Mouse (Mus musculus) cerebellum, adult 11 months (tissue): ENCODE results near the gene Bcdin3d.
A peak's percentile ranks its signal among the peaks of the same experiment; 100 is the strongest.
"Not testable (repeated sequence)": the region's sequence is repeated elsewhere in the genome, so short reads cannot be mapped to it uniquely, and the experiment has no call there.

Experiments used
- DNase-seq: peaks from one replicate; pipeline ENCODE4 v3.0.0; 2022

Gene Bcdin3d

DNA sequence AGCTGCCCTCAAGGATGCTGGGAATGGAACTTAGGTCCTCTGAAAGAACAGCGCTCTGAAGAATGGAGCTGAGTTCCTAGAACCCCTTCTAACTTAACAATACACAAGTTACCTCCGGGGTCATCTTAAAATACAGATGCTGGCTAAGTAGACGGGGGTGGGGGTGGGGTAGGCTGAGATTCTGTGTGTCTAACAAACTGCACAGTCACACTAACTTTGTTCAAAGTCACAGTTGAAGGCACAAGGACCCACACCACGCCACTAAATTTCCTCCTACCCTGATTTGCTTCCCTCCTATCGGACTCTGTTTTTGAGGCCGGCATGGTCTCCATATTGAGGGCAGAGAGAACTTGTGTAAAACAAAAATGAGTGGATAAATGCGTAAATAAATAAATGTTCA, 1.6 kb downstream of the Bcdin3d start:
- DNase-seq: no peak

DNA sequence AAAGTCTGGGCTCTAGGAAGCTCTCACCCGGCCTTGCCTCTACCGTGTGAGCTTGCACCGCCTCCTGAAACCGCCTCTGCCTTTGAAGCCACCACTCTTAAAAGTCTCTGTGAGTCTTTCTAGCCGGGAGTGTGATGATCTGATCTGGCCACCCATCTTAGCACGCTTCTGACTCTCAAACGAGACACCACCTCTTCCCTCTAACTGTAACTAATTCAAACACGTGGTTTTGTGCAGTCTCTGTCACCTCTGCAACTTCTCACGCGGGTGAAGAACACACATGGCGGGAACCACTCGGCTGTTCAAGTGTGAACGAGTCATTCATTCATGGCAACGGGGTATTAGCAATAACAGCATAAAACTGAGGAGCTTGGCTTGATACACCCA, 2.9 kb downstream of the Bcdin3d start:
- no peak for DNase-seq

DNA sequence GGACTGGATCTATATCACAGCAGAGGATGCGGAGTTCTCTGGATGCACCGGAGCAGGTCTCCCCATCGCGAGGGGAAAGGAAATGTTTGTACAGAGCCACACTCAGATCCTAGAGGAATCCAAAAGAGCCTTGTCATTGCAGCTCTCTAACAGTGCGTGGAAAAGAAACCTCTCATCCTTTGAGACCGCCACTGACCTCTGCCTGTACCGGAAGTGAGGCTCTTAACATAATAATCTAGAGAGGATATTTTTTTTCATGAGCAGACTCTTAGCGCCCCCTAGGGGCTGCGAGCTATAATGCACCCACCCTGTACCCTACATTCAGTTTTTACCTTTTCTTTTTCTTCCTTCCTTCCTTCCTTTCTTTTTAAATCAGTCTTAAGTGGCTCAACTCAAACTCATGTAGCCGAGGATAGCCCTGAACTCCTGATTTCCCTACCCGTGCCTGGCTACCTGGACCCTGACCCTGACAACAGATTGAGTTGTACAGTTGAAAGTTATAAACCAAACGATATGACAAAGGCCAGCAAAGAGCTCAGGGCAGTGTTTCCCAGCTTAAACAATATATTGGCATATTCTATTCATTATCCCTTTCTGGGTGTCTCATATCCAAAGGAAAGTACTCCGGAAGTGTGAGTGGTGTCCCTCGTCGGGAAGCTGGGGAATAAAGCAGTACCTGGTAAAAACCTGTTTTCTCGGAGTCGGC, 3.4 kb downstream of the Bcdin3d start:
- DNase-seq: peak; percentile 72

DNA sequence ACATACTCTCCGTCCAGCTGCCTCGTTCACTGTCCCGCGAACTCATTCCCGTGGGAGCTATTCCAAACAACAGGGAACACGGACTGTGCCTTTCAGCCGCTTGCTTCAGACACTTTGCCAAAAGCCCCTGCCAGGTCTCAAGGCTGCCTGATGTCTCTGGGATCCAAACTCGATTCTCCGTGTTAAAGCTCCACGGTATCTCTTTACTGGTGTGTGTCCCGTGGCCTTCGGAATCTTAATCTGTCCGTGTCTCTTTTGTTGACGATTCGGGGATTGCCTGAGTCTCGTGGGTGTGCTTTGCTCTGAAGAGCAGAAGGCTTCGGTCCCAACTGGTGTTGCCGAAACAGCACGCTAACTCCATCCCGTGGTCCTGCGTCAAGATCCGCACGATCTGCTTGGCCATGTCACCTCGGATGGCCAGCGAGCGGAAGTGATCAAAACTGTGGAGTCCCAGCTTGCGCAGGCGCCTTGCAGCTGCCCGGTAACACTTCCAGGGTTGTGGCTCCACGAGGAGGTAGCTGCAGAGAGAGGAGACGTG, 4.2 kb downstream of the Bcdin3d start:
- peak; percentile 70 for DNase-seq

DNA sequence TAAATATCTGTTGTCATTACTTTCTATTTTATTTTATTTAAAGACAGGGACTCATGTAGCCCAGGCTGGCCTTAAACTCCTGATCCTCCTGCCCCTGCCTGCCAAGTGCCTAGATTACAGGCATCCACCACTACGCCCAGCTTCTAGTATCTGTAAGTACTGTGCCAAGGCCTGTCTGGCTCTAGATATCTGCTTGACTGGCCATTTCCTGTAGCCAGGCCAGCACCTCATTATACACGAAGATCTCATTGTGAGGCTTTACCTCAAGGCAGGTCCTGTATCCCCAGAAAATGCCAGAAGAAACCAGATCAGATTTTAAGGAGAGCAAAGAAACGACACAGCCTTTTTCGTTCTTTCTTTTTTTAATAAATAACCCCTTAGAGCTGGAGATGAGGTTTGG, 4.8 kb downstream of the Bcdin3d start:
- no peak for DNase-seq

DNA sequence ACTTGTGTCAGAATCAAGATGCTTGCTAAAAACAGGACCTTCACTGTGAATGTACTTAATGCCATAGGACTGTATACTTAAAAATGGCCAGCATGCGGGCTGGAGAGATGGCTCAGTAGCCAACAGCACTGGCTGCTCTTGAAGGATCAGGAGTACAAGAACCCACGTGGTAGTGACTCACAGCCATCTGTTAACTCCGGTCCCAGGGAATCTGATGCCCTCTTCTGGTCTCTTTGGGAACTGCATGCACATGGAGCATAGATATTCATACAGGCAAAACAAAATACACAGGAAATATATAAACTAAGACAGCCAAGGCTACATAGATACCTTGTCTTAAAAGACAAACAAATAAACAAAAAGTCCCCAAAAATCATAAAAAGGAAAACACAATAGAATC, 5.5 kb downstream of the Bcdin3d start:
- DNase-seq: peak; percentile 70

DNA sequence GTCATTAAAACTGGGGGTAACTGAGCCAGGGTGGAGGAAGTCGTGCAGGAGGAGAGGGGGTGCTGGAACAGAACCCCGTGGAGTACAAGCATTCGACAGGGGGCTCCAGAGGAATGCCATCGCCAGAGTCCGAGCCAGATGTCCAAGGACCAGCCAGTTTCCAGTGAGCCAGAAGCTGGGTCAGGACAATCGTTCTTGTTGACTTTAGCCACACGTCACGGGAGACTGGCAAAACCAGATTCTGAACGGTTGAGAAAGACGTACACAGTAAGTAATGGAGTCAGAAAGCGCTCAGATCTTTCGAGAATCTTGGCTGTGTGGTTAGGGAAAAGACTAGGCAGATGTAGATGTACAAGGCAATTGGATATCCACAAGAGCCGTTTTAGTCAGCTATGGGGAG, 11.3 kb downstream of the Bcdin3d start:
- no peak for DNase-seq

DNA sequence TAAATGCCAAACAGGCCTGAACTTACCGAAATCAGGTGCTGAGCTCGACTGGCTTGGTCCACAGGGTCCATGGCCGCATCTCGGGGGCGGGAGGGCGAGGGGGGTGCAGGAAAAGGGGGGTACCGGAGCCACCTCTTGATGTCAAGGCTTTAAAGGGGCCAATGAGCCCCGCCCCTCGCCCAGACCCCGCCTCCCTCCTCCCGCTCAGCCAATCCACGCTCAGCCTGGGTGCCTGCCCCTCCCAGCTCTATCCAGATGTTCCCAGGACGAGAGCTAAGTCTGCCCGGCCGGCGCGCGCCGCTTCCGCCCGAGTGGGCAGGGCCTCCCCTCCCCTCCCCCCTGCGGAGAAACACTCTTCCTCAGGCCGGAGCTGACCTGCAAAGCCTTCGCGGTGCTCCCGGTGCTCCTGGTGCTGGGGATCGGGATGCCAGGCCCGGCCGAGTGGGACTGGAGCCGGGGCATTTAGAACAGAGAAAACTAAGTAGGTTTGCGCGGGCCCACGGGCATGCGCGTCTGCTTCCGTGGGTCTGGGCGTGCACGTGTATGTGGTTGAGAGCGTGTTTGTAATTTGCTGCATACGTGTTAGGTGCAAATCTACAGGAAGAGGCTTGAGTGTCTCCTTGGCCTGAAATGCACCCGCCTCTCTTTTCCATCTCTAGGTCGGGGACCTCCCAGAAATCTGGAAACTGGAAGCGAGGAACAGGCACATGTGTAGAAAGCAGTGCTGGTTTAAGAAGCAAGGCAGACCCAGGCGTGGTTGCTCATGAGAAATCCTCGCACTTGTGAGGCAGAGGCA, 16.7 kb downstream of the Bcdin3d start, which contains the start of gene Nckap5l:
TSS of gene Nckap5l (minus strand) at position 143 of the 796 bp plus-strand sequence.
- DNase-seq: peak; percentile 81

DNA sequence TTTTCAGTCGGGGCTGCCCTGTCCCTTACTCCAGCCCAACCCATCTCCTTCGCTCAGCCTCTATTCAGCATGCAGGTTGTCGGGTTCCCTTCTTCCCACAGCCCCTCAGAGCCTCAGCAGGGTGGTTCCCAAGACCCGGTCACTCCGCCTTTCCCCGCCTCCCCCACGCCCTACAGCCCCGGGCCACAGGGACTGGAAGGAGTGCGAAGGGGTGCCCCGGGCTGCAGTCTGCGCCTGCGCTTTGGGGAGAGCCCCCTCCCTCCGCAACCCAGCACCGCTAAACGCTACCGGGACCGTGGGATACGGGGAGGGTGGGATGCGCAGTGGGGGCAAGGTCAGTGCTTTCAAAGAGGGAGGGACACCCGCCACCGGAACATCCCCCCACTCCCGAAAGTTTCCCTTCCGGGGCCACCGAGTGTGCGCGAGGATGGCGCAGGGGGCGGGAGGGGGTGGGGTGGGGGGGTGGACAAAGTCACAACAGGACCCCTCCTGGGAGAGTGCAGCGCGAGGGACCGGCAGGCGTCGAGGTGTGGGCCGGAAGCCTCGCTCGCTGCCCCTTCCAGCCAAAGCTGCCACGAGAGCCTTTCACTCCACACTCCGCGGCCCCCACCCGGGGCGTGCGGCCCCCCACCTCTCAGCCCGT, 17.4 kb downstream of the Bcdin3d start:
- peak; percentile 52 for DNase-seq

DNA sequence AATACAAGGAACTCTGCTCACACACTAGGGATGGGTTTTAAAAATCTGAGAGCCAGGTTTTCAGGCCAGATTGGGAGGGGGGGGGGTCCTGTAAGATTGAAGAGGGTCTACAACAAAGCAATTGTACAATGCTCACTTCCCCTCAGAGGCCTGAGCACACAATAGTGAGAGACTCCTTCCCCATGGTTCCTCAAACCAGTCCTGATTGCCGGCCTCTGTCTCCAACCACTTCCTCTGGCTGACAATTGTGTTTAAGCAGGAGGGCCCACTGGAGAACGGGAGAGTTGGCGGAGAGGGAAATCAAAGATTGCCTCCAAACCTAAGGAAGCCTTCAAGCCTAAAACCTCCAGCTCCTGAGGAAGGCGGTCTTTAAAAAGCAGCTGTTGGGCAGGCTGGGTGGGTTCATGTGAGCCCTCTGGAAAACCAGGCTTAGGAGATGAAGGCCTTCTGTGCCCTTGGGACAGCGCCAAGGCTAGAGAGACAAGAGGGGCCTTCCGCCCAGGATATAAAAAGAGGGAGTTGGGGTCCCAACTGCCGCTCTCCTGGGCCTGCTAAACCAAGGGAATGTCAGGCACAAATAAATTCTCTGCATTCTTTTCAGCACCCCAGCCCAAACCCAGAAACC, 18.1 kb downstream of the Bcdin3d start:
- no peak for DNase-seq

DNA sequence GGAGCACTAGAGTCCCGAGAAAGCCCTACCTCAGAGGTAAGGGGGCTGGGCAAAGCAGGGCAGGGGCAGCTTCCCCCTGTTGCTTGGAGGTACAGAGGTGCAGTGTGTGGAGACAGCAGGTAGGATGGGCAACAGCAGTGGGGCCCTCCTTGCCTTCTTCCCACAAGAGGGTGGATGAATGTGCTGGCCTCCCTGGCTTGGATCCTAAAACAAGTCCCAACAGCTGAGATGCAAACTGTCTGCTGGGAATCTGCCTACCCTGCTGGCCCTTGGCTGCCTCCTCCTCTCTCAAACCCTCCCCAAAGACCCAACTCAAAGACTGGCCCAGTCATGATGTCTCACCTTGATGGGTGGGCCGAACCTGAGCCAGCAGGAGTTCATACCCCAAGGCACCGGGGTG, 19.1 kb downstream of the Bcdin3d start:
- DNase-seq: no peak

DNA sequence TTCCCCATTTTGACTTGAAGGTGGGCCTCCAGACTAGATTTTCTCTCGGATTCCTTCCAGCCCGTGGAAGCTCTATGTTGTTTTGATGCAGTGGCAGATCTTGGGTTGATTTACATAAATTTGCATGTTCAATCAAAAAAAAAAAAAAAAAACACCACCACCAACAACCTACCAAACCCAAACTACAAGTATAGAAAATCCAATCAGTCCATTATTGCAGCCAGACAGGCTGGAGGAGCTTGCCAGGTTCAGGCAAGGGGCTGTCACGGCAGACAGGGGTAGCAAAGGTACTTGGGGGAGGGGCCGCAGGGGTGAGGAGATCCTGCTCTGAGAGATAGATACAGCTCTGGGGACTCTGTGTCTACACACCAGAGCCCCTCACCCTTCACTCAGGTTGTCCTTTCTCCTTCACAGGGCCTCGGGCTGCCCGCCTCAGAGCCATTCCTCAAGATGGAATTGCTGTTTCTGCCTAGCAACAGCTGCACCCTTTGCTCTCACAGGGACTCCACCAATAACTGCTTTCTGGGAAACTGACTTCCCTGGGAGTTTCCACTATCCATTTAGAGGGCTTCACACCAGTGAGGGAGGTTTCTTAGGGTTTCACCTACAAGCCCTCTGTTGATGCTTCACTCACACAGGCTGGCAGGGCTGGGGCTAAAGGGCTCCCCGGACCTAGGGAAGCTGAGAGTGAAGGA, 19.8 kb downstream of the Bcdin3d start:
- DNase-seq: no peak

DNA sequence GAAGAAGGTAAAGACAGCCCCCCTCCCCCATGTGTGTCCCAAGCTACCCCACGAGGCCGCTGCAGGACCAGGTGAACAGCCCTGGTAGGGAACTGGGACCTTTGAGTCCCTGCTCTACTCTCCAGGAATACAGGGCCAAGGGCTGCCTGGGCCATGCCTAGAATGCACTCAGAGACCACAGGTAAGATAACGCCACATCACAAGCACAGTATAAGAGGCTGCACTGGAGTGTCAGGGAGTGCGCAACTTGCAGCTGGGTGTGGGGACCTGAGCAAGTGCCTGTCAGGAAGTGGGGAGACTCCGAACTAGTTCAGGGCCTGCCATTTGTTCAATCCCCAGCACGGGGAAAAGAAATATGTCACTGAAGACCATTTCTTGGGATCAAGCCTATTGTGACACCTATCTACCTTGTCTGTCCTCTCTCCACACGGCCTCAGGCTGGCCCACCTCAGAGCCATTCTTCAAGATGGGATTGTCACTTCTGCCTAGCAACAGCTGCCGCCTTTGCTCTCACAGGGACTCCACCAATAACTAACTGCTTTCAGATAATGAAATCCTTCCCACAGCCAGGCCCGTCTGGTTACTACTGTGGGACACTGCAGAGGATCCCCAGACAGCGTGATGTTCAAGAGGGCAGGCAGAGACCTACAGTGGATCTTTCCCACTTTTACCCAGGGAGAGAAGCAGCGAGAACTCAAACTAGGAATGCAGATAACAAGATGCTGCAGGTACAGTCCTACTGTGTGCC, 21.2 kb downstream of the Bcdin3d start:
- no peak for DNase-seq

DNA sequence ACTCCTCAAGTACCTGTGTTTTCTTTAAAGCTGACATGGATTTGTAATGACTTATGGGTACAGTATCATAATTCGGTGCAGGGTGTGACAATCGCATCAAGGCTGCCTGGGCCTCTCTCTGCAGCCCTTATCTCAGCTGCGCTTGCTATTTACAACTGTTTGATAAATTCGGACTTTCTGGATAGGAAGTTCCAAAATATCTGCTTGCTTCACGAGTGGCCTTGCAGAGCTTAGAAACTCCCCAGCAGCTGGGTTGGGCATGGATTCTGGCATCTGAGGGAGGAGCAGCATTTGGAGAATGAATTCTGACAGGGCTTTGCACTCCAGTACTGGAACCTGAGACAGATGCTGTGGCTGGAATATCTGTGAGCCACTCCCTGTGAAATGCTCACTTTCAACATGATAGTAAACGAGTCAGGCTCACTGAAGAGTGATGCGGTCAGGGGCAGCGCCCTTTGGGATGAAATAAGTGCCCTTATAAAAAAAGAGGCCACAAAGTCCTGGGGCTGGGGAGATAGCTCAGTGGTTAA, 24.7 kb downstream of the Bcdin3d start:
- DNase-seq: no peak

DNA sequence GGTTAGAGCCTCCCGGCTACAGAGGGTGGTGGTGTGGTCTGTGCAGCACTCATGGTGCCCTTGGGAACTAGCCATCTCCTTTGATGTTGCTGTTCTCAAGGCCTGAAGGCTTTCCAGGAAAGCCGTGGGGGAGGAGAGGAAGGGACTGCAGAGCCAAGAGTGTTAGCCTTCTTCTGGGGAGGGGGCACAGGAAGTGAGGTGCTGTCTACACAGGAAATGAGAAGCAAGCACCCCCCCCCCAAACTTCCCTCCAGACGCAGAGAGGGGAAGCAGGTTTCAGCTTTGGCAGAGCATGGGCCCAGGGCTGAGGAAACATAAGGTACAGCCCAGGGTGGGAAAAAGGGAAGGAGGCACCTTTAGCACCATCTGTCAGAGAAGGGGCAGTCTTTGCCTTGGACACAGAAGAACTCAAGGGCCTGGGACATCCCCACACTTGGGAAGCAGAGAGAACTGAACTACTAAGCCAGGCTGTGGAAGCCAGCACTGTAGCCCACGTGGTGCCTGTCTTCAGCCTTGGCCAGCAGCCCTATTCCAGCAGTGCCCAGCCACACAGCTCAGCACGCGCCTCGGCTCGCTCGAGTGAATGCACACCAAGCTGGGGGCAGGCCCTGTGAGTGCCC, 25.3 kb downstream of the Bcdin3d start:
- peak; percentile 49 for DNase-seq

DNA sequence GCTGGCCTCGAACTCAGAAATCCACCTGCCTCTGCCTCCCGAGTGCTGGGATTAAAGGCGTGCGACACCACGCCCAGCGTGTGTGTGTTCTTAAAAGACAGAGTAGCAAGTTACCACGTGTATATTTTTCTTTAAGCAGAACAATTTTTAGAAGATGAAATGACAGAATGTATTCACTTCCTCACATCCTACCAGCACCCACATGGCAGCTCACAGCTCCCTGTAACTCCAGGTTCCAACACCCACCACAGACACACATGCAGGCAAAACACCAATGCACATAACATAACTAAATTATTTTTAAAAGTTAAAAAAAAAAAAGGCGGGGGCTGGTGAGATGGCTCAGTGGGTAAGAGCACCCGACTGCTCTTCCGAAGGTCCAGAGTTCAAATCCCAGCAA, 28.4 kb downstream of the Bcdin3d start:
- not testable (repeated sequence) for DNase-seq

DNA sequence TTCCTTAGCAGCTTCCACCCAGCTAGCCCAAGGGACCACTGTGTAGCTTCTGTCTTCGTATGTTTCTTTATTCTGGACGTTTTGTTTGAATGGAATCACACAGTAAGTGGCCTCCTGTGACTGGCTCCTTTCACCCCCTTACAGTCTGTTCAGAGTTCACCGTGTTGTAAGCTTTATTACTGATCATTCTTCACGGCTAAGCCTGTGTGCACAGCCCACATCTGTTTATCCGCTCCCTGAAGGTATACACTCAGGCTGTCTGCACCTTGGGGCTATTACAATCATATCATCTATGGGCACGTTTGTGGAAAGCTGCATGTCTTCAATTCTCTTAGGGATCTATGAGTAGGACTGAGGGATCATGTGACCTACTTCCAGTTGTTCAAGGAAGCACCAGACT, 29.0 kb downstream of the Bcdin3d start:
- no peak for DNase-seq

DNA sequence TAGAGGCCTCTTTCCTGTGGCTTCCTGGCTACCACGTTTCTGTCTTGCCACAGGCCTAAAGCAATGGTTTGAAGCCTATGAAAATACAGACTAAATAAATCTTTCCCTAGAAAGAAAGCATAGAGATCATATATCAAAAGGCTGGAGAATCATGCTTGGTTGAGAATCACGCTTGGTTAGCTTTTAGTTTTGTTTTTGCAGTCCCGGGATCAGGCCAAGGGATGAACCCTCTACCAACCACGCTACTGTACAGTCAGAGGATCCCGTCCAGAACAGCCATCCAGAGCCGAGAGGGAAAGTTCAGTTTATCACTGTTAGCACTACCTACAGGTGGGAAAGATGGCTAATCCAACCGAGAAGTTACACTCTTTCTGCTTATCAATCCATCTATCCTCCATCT, 32.2 kb downstream of the Bcdin3d start:
- no peak for DNase-seq

DNA sequence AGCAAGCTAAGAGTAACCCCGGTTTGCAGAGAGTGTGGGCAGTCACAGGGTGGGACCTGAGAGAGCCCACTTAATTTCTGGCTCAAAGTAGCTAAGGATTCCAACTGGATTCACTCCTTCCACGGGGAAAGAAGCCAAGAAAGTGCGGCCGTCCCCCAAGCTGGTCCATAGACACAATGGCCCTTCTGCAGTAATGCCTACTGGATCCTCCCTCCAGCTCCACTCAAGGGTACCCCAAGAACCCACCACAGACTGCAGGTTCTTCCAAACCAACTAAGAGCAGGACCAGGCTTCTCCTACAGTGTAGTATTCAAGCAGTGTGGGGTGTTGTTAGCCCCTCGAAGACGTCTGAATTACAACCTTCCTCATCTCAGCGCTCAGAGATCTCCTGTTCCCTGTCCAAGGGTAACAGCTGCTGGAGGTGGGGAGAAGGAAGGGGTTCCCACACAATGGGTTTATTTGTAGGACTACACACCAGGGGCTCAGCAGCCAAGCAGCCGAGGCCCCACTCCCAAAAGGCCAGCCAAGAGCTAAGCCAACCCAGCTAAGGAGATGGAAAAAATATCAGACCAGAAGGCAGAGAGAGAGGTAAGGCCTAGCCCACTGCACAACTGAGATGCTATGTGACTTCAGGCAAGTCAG, 33.6 kb downstream of the Bcdin3d start:
- DNase-seq: no peak

DNA sequence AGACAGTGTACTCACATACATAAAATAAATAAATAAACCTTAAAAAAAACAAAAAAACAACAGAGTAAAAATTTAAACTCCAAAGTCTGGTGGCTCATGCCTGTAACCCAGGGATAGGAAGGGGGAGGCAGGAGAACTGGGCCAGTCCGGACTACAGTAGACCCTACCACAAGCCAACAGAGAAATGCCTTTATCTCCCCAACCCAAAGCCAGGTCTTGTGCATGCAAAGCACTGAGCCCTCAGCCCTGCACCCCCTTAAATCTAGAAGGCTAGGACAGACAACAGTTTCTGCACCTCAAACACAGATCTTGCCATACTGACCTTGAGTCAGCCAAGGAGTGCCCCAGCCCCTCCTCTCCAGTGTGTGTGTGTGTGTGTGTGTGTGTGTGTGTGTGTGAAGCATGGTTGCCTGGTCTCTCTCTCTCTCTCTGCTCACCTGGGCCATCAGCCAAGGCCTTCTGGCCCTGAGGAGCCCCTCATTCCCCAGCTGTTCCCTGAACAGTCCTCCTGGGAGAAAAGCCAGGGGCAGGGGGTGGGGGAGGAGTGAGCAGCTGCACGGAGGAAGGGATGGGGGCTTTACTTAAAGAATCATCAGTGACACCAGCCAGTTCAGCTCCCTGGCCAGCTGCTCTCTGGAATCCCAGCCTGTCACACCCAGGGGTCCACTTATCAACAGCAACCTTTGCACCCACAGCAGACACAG, 34.3 kb downstream of the Bcdin3d start:
- no peak for DNase-seq
